Mouse (Mus musculus) cerebellum, adult 2 months (tissue): ENCODE measurements around the gene Scgb1b30.

Source experiments
- CTCF ChIP-seq: fragments of 200-500 bp; IDR thresholded peaks from 2 replicates; pipeline ENCODE4 v1.5.1; 2011; ENCODE audit warnings: low read depth, mild to moderate bottlenecking, control low read depth, low read length, moderate library complexity, borderline replicate concordance; ENCODE audit not compliant: insufficient read depth
- POLR2A ChIP-seq: fragments of 200-500 bp; IDR thresholded peaks from 2 replicates; pipeline ENCODE4 v1.6.1; 2011; ENCODE audit warnings: low read length, control low read depth, borderline replicate concordance; ENCODE audit not compliant: insufficient read depth

DNA sequence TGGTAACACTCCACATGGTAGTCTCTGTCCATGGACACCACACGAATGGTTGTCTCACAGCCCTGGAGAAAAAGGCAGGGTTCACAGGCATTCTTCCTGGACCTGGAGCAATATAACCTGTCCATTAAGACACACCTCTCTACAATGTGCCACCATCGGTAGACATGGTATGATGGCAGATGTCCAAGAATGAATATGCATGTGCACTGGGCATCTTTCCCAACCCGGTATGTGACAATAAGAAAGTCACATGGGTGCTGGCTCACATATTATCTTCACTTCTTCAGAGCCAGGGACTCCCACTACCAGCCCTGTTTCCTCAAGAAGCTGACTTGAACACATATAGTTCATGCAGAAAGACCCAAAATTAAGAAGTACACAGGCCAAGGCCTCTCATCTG lies 21.4 kb downstream of the Scgb1b30 start:
- no peak for TF ChIP-seq POLR2A
- TF ChIP-seq CTCF = no peak
